Mouse (Mus musculus) ES-E14 (cell line): ENCODE measurements around the gene Rbm47.

Source experiments
- HCFC1 ChIP-seq: IDR thresholded peaks from 2 replicates; pipeline ENCODE4 v1.6.1; 2012; ENCODE audit warnings: low read length, inconsistent platforms, borderline replicate concordance; ENCODE audit not compliant: insufficient read depth
- ZNF384 ChIP-seq: IDR thresholded peaks from 2 replicates; pipeline ENCODE4 v1.6.1; 2012; ENCODE audit warnings: low read depth, low read length, inconsistent platforms

GRCm38 (mm10) chr5:66058844-66059243 is 114.1 kb downstream of the Rbm47 start:
- TF ChIP-seq ZNF384 (no peak), HCFC1 (no peak)
